Mouse (Mus musculus) testis, adult 2 months (tissue): ENCODE results near the gene Cdc25b. TPM values are rescaled to one million over a fixed set of nuclear protein-coding genes. Genes with fewer than 3 reads are reported as not detected.
"Not testable (repeated sequence)": the region's sequence is repeated elsewhere in the genome, so short reads cannot be mapped to it uniquely, and the experiment has no call there.

Source experiments
- H3K27ac ChIP-seq: fragments of 200-500 bp; 2 replicates; pipeline ENCODE4 v1.5.1; 2012; ENCODE audit warnings: low read depth, low read length; ENCODE audit not compliant: control insufficient read depth, insufficient read depth
- H3K27me3 ChIP-seq: fragments of 200-500 bp; 2 replicates; pipeline ENCODE4 v1.6.1; 2012; ENCODE audit warnings: mild to moderate bottlenecking, low read length, moderate library complexity; ENCODE audit not compliant: control insufficient read depth, insufficient read depth
- H3K36me3 ChIP-seq: fragments of 200-500 bp; 2 replicates; pipeline ENCODE4 v1.6.1; 2012; ENCODE audit warnings: mild to moderate bottlenecking, low read length; ENCODE audit not compliant: control insufficient read depth, insufficient read depth
- H3K4me1 ChIP-seq: fragments of 200-500 bp; 2 replicates; pipeline ENCODE4 v1.6.1; 2012; ENCODE audit warnings: low read length; ENCODE audit not compliant: control insufficient read depth, insufficient read depth
- H3K4me3 ChIP-seq: fragments of 200-500 bp; 2 replicates; pipeline ENCODE4 v1.5.1; 2012; ENCODE audit warnings: low read depth, mild to moderate bottlenecking, low read length, moderate library complexity, mixed read lengths; ENCODE audit not compliant: control insufficient read depth
- CTCF ChIP-seq: fragments of 200-500 bp; IDR thresholded peaks from 2 replicates; pipeline ENCODE4 v1.5.1; 2012; ENCODE audit warnings: low read depth, mild to moderate bottlenecking, inconsistent platforms, low read length, moderate library complexity; ENCODE audit not compliant: control insufficient read depth, insufficient read depth, insufficient replicate concordance
- POLR2A ChIP-seq: fragments of 200-500 bp; IDR thresholded peaks from 2 replicates; pipeline ENCODE4 v1.6.1; 2012; ENCODE audit warnings: low read depth, mild to moderate bottlenecking, inconsistent platforms, low read length, moderate library complexity; ENCODE audit not compliant: control insufficient read depth
- polyA plus RNA-seq: library from polyadenylated mRNA; depleted of rRNA; stranded (reverse); fragments of >200 nt; gene quantifications from 2 replicates; pipeline ENCODE4 v1.2.3, GENCODE M21; 2012

Gene Cdc25b
- polyA plus RNA-seq, 1 experiment: 2.9 TPM

DNA sequence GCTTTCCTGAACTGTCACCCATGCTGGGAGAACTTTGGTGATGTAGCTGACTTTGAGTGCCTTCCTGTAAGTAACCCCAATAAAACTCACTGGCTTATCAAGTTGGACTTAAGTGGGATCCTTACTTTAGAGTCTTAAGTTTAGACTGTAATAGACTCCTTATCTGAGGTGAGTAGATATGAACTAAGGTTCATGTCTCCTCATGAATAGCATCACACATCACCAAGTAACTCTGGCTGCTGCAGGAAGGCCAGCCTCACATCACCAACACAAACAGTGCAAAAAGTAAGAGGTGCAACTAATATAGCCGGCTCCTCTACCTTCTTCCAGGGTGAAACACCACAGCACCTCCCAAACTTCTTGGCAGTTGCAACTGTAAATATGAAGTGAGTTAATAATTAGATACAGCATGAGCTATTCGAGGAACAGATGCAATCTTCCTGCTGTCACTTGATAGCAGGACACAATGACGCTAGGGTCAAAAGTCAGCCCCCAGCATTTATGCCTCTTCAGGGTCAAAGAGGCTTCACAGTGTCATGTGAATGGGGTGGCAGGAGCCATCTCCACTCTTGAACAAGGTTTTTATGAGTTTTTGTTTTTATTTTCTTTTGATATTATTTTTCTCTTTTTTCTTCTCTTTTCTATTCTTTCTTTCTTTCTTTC is 35.2 kb downstream of the Cdc25b start:
- TF ChIP-seq CTCF (no peak), POLR2A (no peak)
- H3K4me1 ChIP-seq: peaks cover 2% of the 10 kb centered on the region; the same call in 1 of the 2 replicates
- H3K4me3 ChIP-seq: no peak overlapping the region
- H3K27ac ChIP-seq: no peak overlapping the region
- no peaks in the 10 kb centered on the region for H3K36me3 ChIP-seq
- no peaks in the 10 kb centered on the region for H3K27me3 ChIP-seq

DNA sequence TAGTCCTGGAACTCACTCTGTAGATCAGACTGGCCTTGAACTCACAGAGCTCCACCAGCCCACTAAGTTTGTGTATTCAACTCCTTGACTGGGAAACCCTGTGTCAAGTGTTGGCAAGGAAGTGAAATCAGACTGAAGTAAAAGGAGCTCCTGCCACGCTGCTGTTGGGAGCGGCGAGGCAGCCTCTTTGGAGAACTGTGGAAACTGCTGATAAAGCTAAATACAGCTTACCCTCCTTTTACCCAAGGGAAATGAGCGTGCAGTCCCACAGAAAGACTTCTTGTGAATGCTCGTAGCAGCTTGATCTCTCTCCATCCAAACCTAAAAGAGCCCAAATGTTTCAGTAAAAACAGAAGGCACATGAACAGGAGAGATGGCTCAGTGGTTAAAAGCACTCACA is 35.8 kb downstream of the Cdc25b start:
- no peak for TF ChIP-seq CTCF
- TF ChIP-seq POLR2A: no peak
- no peak overlapping the region for H3K4me3 ChIP-seq
- H3K27ac ChIP-seq: peak overlapping the region; percentile 7; the same call in 1 of the 2 replicates
- no peaks in the 10 kb centered on the region for H3K27me3 ChIP-seq
- peaks cover 2% of the 10 kb centered on the region; the same call in 1 of the 2 replicates for H3K4me1 ChIP-seq
- no peaks in the 10 kb centered on the region for H3K36me3 ChIP-seq

DNA sequence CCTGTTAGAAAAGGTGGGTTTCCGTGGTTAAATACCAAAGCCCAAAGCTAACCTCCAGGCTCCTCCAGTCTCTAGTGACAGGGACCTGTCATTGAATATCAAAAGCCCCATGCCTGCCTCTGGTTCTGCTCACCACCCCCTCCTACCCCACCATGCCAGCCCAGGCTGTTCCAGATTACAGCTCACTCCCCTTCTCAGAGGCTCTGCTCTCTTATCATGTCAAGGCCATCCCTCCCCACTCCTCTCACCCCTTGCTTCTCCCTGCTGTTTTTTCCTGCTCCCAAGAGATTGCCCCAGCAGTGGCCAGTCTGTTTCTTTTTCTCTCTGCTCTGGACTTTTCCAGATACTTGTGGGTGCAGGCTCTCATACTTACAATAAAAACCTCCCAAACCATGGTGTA is 36.8 kb downstream of the Cdc25b start:
- no peak for TF ChIP-seq POLR2A
- TF ChIP-seq CTCF: no peak
- H3K27ac ChIP-seq: peak overlapping the region; percentile 68
- no peaks in the 10 kb centered on the region for H3K27me3 ChIP-seq
- H3K4me1 ChIP-seq: peaks cover 2% of the 10 kb centered on the region; the same call in 1 of the 2 replicates
- H3K36me3 ChIP-seq: no peaks in the 10 kb centered on the region
- H3K4me3 ChIP-seq: no peak overlapping the region

DNA sequence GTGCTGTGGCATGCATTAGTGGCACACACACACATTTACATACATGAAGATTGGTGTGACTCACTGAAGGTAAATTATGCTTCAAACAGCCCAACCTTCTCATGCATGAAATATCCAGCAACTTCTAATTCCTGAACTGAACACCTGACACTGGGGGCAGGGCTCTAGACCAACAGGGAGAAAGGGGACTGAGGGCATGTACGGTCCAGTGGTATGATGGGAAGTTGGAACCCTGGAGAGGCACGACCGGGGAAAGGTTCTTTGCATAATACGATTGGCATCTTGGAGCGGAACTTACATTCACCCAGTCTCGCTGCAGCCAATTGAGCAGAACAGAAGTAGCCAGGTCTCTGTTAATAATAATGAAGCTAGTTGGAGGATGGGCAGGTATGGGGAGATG is 38.4 kb downstream of the Cdc25b start:
- Histone ChIP-seq H3K4me3 (no peak overlapping the region), H3K27me3 (no peaks in the 10 kb centered on the region), H3K36me3 (no peaks in the 10 kb centered on the region), H3K4me1 (peaks cover 2% of the 10 kb centered on the region; the same call in 1 of the 2 replicates), H3K27ac (no peak overlapping the region)
- no peak for TF ChIP-seq POLR2A
- TF ChIP-seq CTCF: no peak

DNA sequence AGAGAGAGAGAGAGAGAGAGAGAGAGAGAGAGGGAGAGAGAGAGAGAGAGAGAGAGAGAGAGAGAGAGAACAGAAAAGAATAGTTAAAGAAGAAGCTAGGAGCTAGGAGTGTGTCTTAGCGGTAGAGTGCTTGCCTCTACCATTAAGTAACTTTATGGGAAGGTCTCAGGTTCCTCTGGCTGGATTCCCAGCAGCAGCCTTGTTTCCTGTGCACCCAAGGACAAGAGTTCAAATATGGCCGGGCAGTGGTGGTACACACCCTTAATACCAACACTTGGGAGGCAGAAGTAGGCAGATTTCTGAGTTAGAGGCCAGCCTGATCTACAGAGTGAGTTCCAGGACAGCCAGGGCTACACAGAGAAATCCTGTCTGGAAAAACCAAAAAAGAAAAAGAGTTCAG is 39.9 kb downstream of the Cdc25b start:
- H3K4me3 ChIP-seq, H3K27ac ChIP-seq, H3K4me1 ChIP-seq, H3K36me3 ChIP-seq, H3K27me3 ChIP-seq: not testable (repeated sequence)

DNA sequence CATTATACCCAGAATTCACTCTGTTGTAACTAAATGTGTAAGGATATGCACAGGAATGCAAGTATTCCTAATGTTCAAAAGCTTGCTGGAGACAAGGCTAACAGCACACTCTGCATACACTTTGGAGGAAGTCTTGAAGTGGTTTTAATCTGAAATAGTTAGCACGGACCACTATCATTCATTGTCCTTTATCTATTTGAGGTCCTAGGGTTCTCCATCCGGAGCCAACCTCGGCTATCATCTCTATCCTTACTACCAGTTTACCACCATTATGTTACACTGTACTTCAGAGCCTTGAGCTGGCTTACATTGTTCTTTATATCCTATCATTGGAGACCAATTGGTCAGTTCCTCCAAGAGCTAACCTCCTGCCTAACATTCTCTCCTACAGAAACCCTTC is 40.5 kb downstream of the Cdc25b start:
- Histone ChIP-seq H3K4me3 (no peak overlapping the region), H3K4me1 (peaks cover 2% of the 10 kb centered on the region; the same call in 1 of the 2 replicates), H3K27me3 (no peaks in the 10 kb centered on the region), H3K27ac (no peak overlapping the region), H3K36me3 (no peaks in the 10 kb centered on the region)
- TF ChIP-seq POLR2A (no peak), CTCF (no peak)

DNA sequence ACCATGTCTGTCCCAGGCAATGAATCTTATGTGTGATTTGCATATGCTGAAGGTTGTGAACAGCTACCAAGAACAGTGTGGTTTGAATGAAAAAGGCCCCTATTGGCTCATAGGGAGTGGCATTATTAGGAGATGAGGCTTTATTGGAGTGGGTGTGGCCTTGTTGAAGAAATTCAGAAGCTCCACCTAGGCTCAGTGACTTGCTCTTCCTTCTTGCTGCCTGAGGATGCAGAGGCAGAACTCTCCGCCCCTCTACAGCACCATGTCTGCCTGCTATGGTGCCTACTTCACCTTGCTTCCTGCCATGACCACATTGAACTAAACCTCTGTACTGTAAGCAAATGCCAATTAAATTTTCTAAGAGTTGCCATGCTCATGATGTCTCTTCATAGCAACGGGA is 45.8 kb downstream of the Cdc25b start:
- Histone ChIP-seq H3K4me3 (no peak overlapping the region), H3K27me3 (no peaks in the 10 kb centered on the region), H3K36me3 (no peaks in the 10 kb centered on the region), H3K27ac (no peak overlapping the region), H3K4me1 (peaks cover 15% of the 10 kb centered on the region)
- no peak for TF ChIP-seq POLR2A
- no peak for TF ChIP-seq CTCF
